Mouse (Mus musculus) MEL (cell line): Measurements from ENCODE around the gene Gnaz.

ENCODE experiments used
- CTCF ChIP-seq, 3 experiments: IDR thresholded peaks in 2 of 3; conservative IDR thresholded peaks in 1 of 3; 2 replicates each; pipeline ENCODE4 v1.5.1; 2011 to 2012; ENCODE audit warnings: low read length in 3 of 3, low read depth in 2 of 3, mild to moderate bottlenecking in 2 of 3, improper control_type of control experiment in 1 of 3, inconsistent platforms in 1 of 3, mixed read lengths in 1 of 3, moderate library complexity in 1 of 3; ENCODE audit not compliant: control insufficient read depth in 1 of 3, insufficient read depth in 1 of 3, poor library complexity in 1 of 3, severe bottlenecking in 1 of 3
- E2F4 ChIP-seq: IDR thresholded peaks from 2 replicates; pipeline ENCODE4 v1.6.1; 2011; ENCODE audit warnings: low read depth, low read length, improper control_type of control experiment, borderline replicate concordance
- EP300 ChIP-seq, 2 experiments: IDR thresholded peaks; 2 replicates each; pipeline ENCODE4 v1.6.1; 2011; ENCODE audit warnings: improper control_type of control experiment in 2 of 2, low read length in 2 of 2, low read depth in 1 of 2, mild to moderate bottlenecking in 1 of 2
- GATA1 ChIP-seq: IDR thresholded peaks from 2 replicates; pipeline ENCODE4 v1.6.1; 2011; ENCODE audit warnings: low read depth, low read length, improper control_type of control experiment
- MAFK ChIP-seq: IDR thresholded peaks from 2 replicates; pipeline ENCODE4 v1.6.1; 2011; ENCODE audit warnings: low read depth, mild to moderate bottlenecking, low read length, improper control_type of control experiment, borderline replicate concordance
- POLR2A ChIP-seq, 2 experiments: IDR thresholded peaks; 2 replicates each; pipeline ENCODE4 v1.6.1; 2011 to 2012; ENCODE audit warnings: low read length in 2 of 2, mild to moderate bottlenecking in 2 of 2, control low read depth in 1 of 2, improper control_type of control experiment in 1 of 2, low read depth in 1 of 2, moderate library complexity in 1 of 2; ENCODE audit not compliant: control insufficient read depth in 1 of 2, insufficient read depth in 1 of 2, poor library complexity in 1 of 2
- POLR2AphosphoS5 ChIP-seq: IDR thresholded peaks from 2 replicates; pipeline ENCODE4 v1.6.1; 2012; ENCODE audit warnings: low read depth, borderline replicate concordance, mild to moderate bottlenecking, inconsistent platforms, low read length, moderate library complexity, mixed read lengths
- RCOR1 ChIP-seq: IDR thresholded peaks from 2 replicates; pipeline ENCODE4 v1.6.1; 2012; ENCODE audit warnings: low read depth, mild to moderate bottlenecking, inconsistent platforms, low read length, improper control_type of control experiment
- SIN3A ChIP-seq: IDR thresholded peaks from 2 replicates; pipeline ENCODE4 v1.6.1; 2012; ENCODE audit warnings: low read length, improper control_type of control experiment, inconsistent platforms
- TAL1 ChIP-seq: IDR thresholded peaks from 2 replicates; pipeline ENCODE4 v1.6.1; 2012; ENCODE audit warnings: mild to moderate bottlenecking, inconsistent platforms, low read length, moderate library complexity, mixed read lengths
- USF1 ChIP-seq: IDR thresholded peaks from 2 replicates; pipeline ENCODE4 v1.6.1; 2014; ENCODE audit warnings: low read depth, mild to moderate bottlenecking, inconsistent platforms, low read length, improper control_type of control experiment, moderate library complexity

- no peak for TF ChIP-seq SIN3A
- no peak for TF ChIP-seq MAFK
- no peak for TF ChIP-seq POLR2AphosphoS5
- no peak for TF ChIP-seq TAL1
- TF ChIP-seq USF1: no peak
- no peak for TF ChIP-seq E2F4
- no peak for TF ChIP-seq CTCF (IDR thresholded peaks at IDR 0.05 in 2 of 3, conservative IDR thresholded peaks at IDR 0.05 in 1 of 3; ENCODE audit: control insufficient read depth in 1 of 3, insufficient read depth in 1 of 3, low read depth in 2 of 3, low read length in 3 of 3, poor library complexity in 1 of 3, severe bottlenecking in 1 of 3)
- TF ChIP-seq POLR2A (IDR thresholded peaks at IDR 0.05; ENCODE audit: control insufficient read depth in 1 of 2, insufficient read depth in 1 of 2, low read depth in 1 of 2, low read length in 2 of 2, poor library complexity in 1 of 2): no peak
- no peak for TF ChIP-seq EP300 (IDR thresholded peaks at IDR 0.05; ENCODE audit: low read depth in 1 of 2, low read length in 2 of 2)
- TF ChIP-seq RCOR1: no peak
- no peak for TF ChIP-seq GATA1
These were observed 27.9 kb downstream of the Gnaz start for GRCm38 (mm10) chr10:74994863-74995262.
